Mouse (Mus musculus) hindbrain, embryonic 11.5 days (tissue): Measurements from ENCODE around the gene Spo11. TPM values are rescaled to one million over a fixed set of nuclear protein-coding genes. Genes with fewer than 3 reads are reported as not detected.

Experiments used
- ATAC-seq: fragments of 200-750 bp; cut with Nextera tagmentation; 2 replicates; pipeline ENCODE4 v1.8.0; 2017; ENCODE audit warnings: mild to moderate bottlenecking, moderate TSS enrichment, moderate library complexity; ENCODE audit not compliant: low FRiP score
- DNase-seq: peaks from one replicate; pipeline ENCODE4 v3.0.0-alpha.2; 2015; ENCODE audit warnings: low spot score
- H3K27ac ChIP-seq: fragments of 300-500 bp; sonication (generic); 2 replicates; pipeline ENCODE4 v1.5.1; 2014; ENCODE audit warnings: mild to moderate bottlenecking, low read depth, low read length
- H3K27me3 ChIP-seq: fragments of 300-500 bp; sonication (generic); 2 replicates; pipeline ENCODE4 v1.6.1; 2014; ENCODE audit warnings: mild to moderate bottlenecking, low read length, moderate library complexity, mixed read lengths; ENCODE audit not compliant: control insufficient read depth, insufficient read depth
- H3K36me3 ChIP-seq: fragments of 300-500 bp; sonication (generic); 2 replicates; pipeline ENCODE4 v1.6.1; 2014; ENCODE audit warnings: mild to moderate bottlenecking, low read length, moderate library complexity, mixed read lengths; ENCODE audit not compliant: control insufficient read depth, insufficient read depth
- H3K4me1 ChIP-seq: fragments of 300-500 bp; sonication (generic); replicated peaks from 2 replicates; pipeline ENCODE4 v1.6.1; 2014; ENCODE audit warnings: low read length, mixed read lengths; ENCODE audit not compliant: control insufficient read depth, insufficient read depth
- H3K4me2 ChIP-seq: fragments of 300-500 bp; sonication (generic); replicated peaks from 2 replicates; pipeline ENCODE4 v1.6.1; 2014; ENCODE audit warnings: mild to moderate bottlenecking, low read depth, low read length
- H3K4me3 ChIP-seq: fragments of 300-500 bp; sonication (generic); 2 replicates; pipeline ENCODE4 v1.5.1; 2014; ENCODE audit warnings: low read depth, low read length
- H3K9ac ChIP-seq: fragments of 300-500 bp; sonication (generic); 2 replicates; pipeline ENCODE4 v1.6.1; 2014; ENCODE audit warnings: low read depth, low read length
- H3K9me3 ChIP-seq: fragments of 300-500 bp; sonication (generic); 2 replicates; pipeline ENCODE4 v1.6.1; 2016; ENCODE audit warnings: low read length; ENCODE audit not compliant: control insufficient read depth
- WGBS: fragments of 180-500 bp; shearing (Covaris S2); extraction: QIAGEN DNeasy Blood & Tissue Kit; methylation state at CpG from one replicate; pipeline ENCODE4 v1.1.7; 2014; 5-methylcytosine and 5-hydroxymethylcytosine counted together
- polyA plus RNA-seq: library from polyadenylated mRNA; unstranded; fragments of >200 nt; fragmentation: Nextera tagmentation; extraction: Ambion mirVana; gene quantifications from 2 replicates; pipeline ENCODE4 v1.2.1, GENCODE M21; 2014

Gene Spo11
- polyA plus RNA-seq, 1 experiment from 2014 or later = 0.74 TPM

DNA sequence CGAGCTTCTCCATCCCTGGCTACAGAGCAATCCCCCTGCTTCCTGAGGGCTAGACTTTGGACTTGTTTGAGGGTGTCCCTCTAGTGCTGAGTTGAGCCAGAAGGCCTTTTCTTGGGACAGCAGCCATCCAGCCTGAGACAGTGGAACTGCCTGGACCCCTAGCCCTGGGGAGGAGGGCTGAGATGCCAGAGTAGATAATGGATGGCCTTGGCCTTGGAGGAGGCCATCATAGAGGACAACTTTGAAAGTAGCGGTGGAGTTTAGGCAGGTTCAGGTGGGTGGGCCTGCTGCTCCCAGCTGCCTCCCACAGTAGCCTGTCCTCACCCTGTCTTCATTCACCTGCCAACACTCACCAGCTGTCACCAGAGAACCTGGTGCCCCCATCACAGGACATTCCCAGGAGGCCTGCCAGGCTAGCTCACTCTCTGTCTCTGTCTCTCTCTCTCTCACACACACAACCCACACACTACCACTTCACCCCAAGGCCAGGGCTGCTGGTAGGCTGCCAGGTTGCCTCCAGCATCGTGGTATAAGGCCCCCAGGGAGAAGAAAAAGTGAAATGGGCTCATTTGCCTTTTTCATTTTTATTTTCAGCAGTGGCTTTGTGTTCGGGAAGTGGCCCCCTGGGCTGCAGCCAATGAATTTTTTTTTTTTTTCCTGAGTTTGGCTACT lies 50.5 kb downstream of the Spo11 start:
- Histone ChIP-seq H3K4me2 (no peak overlapping the region), H3K9ac (no peak overlapping the region), H3K4me1 (peaks cover 15% of the 10 kb centered on the region), H3K36me3 (0 out of 2 replicates have a peak, but pooled peaks cover 2% of the 10 kb centered on the region), H3K27me3 (no peaks in the 10 kb centered on the region), H3K4me3 (no peak overlapping the region), H3K9me3 (no peaks in the 10 kb centered on the region), H3K27ac (no peak overlapping the region)
- WGBS = 83% methylated on average over 4 of the region's 4 CpGs
- DNase-seq (no peak), ATAC-seq (no peak)

GRCm38 (mm10) chr2:173028508-173029031 lies 51.1 kb downstream of the Spo11 start:
- Histone ChIP-seq H3K36me3 (0 out of 2 replicates have a peak, but pooled peaks cover 2% of the 10 kb centered on the region), H3K4me2 (no peak overlapping the region), H3K4me1 (peaks cover 11% of the 10 kb centered on the region), H3K27ac (no peak overlapping the region), H3K27me3 (no peaks in the 10 kb centered on the region), H3K4me3 (no peak overlapping the region), H3K9me3 (no peaks in the 10 kb centered on the region), H3K9ac (no peak overlapping the region)
- ATAC-seq (no peak), DNase-seq (no peak)
- 92% methylated on average over 3 of the region's 3 CpGs for WGBS

DNA sequence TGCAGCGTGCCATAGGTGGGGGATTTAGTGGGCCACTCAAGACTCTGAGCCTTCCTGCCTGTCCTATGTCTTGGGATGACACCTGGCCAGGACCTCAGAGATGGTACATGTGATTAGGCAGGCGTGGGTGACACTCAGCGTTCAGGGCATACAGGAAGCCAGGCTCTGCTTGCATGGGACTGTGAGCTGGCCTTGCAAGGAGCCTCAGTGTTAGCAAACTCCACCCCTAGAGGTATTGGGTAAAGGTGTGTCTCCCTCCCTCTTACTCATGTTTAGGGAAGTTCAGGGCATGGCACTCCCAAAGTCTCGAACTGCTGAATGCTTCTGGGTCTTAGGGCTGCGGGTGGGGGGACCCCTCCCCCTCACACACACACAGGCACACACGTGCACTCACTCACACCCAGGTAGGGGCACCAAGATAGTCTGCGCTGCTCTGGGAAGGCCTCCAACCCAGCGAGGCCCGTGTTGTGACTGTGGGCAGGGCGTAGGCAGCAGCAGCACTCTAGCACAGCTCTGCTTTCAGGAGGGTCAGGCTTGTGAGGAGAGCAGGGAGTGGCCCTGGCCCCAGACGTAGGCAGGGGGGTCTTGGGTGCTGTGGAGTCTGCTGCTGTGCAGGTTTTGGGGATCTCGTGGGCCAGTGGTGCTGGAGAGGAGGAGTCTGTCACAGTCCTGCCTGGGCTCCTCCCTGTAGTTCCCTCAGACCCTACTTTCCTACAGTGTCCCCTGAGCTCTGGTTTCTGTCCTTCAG lies 53.3 kb downstream of the Spo11 start:
- Histone ChIP-seq H3K27ac (no peak overlapping the region), H3K9ac (no peak overlapping the region), H3K4me1 (peaks cover 3% of the 10 kb centered on the region; the same call in 1 of the 2 replicates), H3K9me3 (no peaks in the 10 kb centered on the region), H3K4me2 (no peak overlapping the region), H3K4me3 (no peak overlapping the region), H3K36me3 (0 out of 2 replicates have a peak, but pooled peaks cover 6% of the 10 kb centered on the region), H3K27me3 (no peaks in the 10 kb centered on the region)
- no peak for ATAC-seq
- DNase-seq = no peak
- WGBS = 77% methylated on average over 11 of the region's 12 CpGs

DNA sequence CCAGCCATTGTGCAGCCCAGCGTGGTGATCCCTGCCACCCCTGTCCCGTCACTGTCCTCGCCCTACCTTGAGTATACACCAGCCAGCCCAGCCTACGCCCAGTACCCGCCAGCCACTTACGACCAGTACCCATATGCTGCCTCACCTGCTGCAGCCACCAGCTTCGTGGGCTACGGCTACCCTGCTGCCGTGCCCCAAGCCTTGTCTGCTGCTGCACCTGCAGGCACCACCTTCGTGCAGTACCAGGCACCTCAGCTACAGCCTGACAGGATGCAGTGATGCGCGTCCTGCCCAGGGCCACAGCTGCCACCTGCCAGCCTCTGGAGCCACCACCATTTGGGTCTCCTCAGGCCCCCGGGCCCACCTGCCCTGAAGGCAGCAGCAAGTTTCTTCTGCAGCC lies 56.0 kb downstream of the Spo11 start:
- H3K36me3 ChIP-seq = 0 out of 2 replicates have a peak, but pooled peaks cover 6% of the 10 kb centered on the region

GRCm38 (mm10) chr2:173034998-173035397 lies 57.5 kb downstream of the Spo11 start:
- ATAC-seq = no peak
- no peak for DNase-seq
- H3K4me3 ChIP-seq = no peak overlapping the region
- no peak overlapping the region for H3K4me2 ChIP-seq
- 78% methylated on average over 4 of the region's 4 CpGs for WGBS
- H3K27me3 ChIP-seq = no peaks in the 10 kb centered on the region
- H3K4me1 ChIP-seq = no peaks in the 10 kb centered on the region
- H3K27ac ChIP-seq = no peak overlapping the region
- H3K36me3 ChIP-seq = 0 out of 2 replicates have a peak, but pooled peaks cover 6% of the 10 kb centered on the region
- no peaks in the 10 kb centered on the region for H3K9me3 ChIP-seq
- no peak overlapping the region for H3K9ac ChIP-seq

More for the DNA sequence above, 56.0 kb downstream of the Spo11 start:
- DNase-seq (no peak), ATAC-seq (no peak)
- Histone ChIP-seq H3K9ac (no peak overlapping the region), H3K4me2 (no peak overlapping the region), H3K4me1 (no peaks in the 10 kb centered on the region), H3K9me3 (no peaks in the 10 kb centered on the region), H3K27me3 (no peaks in the 10 kb centered on the region), H3K27ac (no peak overlapping the region), H3K4me3 (no peak overlapping the region)
- WGBS = 93% methylated on average over 13 of the region's 13 CpGs

- DNase-seq (no peak), ATAC-seq (no peak)
- no peak overlapping the region for H3K9ac ChIP-seq
- no peak overlapping the region for H3K27ac ChIP-seq
- H3K4me2 ChIP-seq = no peak overlapping the region
- no peak overlapping the region for H3K4me3 ChIP-seq
- WGBS = 96% methylated on average over 5 of the region's 5 CpGs
- 0 out of 2 replicates have a peak, but pooled peaks cover 6% of the 10 kb centered on the region for H3K36me3 ChIP-seq
- no peaks in the 10 kb centered on the region for H3K27me3 ChIP-seq
- H3K9me3 ChIP-seq = no peaks in the 10 kb centered on the region
- H3K4me1 ChIP-seq = no peaks in the 10 kb centered on the region
Measured at GRCm38 (mm10) chr2:173035653-173036052, 58.2 kb downstream of the Spo11 start.

DNA sequence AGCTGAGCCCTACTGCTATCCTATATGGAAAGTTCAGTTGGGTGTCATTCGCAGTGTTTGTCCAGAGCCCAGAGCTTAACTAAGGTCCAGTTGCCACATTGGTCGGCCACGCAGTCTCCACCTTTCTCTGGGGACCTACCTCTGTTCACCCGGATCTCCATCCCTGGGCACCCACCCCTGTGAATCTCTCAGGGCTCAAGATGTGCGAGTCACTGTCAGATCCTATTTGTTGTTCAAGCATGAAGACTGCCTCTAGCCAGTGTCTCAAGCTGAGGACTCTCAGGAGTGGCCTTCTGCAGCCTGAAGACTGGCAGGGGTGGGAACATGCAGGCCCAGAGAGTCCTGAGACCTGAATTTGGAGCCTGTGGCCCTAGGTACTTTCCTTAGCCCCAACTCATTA lies 58.6 kb downstream of the Spo11 start:
- Histone ChIP-seq H3K36me3 (0 out of 2 replicates have a peak, but pooled peaks cover 6% of the 10 kb centered on the region), H3K9me3 (no peaks in the 10 kb centered on the region), H3K4me2 (no peak overlapping the region), H3K4me3 (no peak overlapping the region), H3K4me1 (no peaks in the 10 kb centered on the region), H3K9ac (no peak overlapping the region), H3K27ac (no peak overlapping the region), H3K27me3 (no peaks in the 10 kb centered on the region)
- WGBS = 92% methylated on average over 5 of the region's 5 CpGs
- DNase-seq (no peak), ATAC-seq (no peak)

DNA sequence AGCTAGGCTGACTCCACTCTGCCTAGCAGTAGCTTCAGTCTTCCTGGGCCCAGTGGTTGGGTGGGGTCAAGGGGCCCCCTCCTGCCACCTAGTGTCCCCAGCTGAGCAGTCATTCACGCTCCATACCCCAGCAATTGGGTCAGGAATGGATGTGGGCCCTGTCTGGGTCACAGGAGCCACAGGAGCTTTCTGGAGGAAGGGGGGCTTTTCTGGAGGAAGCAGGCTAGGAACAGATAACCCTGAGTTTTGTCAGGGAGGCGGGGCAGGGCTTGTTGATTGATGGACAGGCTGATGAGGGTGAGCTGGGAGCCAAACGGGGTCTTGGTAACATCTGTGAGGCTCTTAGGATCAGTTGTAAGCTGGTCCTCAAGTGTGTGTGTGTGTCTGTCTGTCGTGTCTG lies 59.1 kb downstream of the Spo11 start:
- H3K27me3 ChIP-seq = no peaks in the 10 kb centered on the region
- H3K36me3 ChIP-seq = 0 out of 2 replicates have a peak, but pooled peaks cover 6% of the 10 kb centered on the region
- H3K4me1 ChIP-seq = no peaks in the 10 kb centered on the region
- no peaks in the 10 kb centered on the region for H3K9me3 ChIP-seq
- H3K4me3 ChIP-seq = no peak overlapping the region
- no peak overlapping the region for H3K9ac ChIP-seq
- H3K27ac ChIP-seq = no peak overlapping the region
- no peak overlapping the region for H3K4me2 ChIP-seq
- ATAC-seq (no peak), DNase-seq (no peak)
- 60% methylated on average over 4 of the region's 4 CpGs for WGBS
